Mouse (Mus musculus): Measurements from ENCODE around the gene Prdm2. TPM values are rescaled to one million over a fixed set of nuclear protein-coding genes. Genes with fewer than 3 reads are reported as not detected.
A peak's percentile ranks its signal among the peaks of the same experiment; 100 is the strongest.

Gene Prdm2
- polyA plus RNA-seq, 1 experiment from 2014 or later = 17.3 TPM

DNA sequence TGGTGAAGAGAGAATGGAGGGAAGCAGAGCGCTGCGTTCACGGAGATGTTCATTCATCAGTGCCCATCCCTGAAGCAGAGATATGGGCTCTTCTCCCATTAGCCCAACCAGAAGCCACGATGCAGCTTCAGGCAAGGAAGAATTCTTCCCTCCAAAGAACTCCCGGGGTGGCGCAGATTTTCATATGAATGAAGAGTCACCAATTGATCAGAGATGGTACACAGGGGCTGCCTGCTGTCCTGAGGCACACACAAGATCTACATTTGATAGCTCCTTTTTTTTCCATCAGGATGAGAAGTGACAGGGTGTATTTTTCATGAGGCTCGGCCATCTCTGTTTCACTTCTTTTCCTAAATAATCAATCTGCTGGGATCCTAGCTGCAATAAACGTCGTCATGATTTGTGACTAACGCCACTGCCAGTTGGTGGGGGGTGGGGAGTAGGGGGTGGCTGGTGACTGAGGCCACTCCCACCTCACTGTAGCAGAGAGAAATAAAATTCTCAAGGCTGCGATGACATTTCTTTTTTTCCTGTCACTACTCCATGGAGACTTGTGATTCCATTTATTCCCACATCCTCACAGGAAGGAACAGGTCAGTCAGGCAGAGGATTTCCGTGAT lies 120.6 kb downstream of the Prdm2 start:
- H3K4me2 ChIP-seq = peak overlapping the region; percentile 17
- peak; percentile 82 for ATAC-seq (ENCODE audit: low read depth)
- 9% methylated on average over 12 of the region's 12 CpGs for WGBS

GRCm38 (mm10) chr4:143090551-143090950 lies 122.2 kb downstream of the Prdm2 start:
- no peak overlapping the region for H3K9ac ChIP-seq
- H3K4me3 ChIP-seq = no peak overlapping the region
- H3K4me2 ChIP-seq = no peak overlapping the region
- H3K36me3 ChIP-seq = no peaks in the 10 kb centered on the region
- H3K9me3 ChIP-seq = no peaks in the 10 kb centered on the region
- no peak for ATAC-seq (ENCODE audit: low read depth)
- 94% methylated on average over 3 of the region's 3 CpGs for WGBS
- no peaks in the 10 kb centered on the region for H3K27me3 ChIP-seq
- peaks cover 18% of the 10 kb centered on the region for H3K4me1 ChIP-seq (replicated peaks)
- H3K27ac ChIP-seq (replicated peaks) = no peak overlapping the region

More for the DNA sequence above, 120.6 kb downstream of the Prdm2 start:
- Histone ChIP-seq H3K27me3 (no peaks in the 10 kb centered on the region), H3K27ac (replicated peaks) (peak overlapping the region; percentile 75), H3K9ac (no peak overlapping the region), H3K4me3 (no peak overlapping the region), H3K36me3 (no peaks in the 10 kb centered on the region), H3K4me1 (replicated peaks) (peaks cover 18% of the 10 kb centered on the region), H3K9me3 (no peaks in the 10 kb centered on the region)

- peaks cover 18% of the 10 kb centered on the region for H3K4me1 ChIP-seq (replicated peaks)
- WGBS = 2% methylated on average over 20 of the region's 20 CpGs
- no peaks in the 10 kb centered on the region for H3K36me3 ChIP-seq
- peak overlapping the region; percentile 60 for H3K4me2 ChIP-seq
- H3K27me3 ChIP-seq = no peaks in the 10 kb centered on the region
- H3K9ac ChIP-seq = peak overlapping the region; percentile 68
- no peaks in the 10 kb centered on the region for H3K9me3 ChIP-seq
- no peak overlapping the region for H3K27ac ChIP-seq (replicated peaks)
- peak overlapping the region; percentile 32 for H3K4me3 ChIP-seq
- peak; percentile 54 for ATAC-seq (ENCODE audit: low read depth)
Observed at GRCm38 (mm10) chr4:143074071-143074765, 138.6 kb downstream of the Prdm2 start.

GRCm38 (mm10) chr4:143071791-143072190 lies 141.0 kb downstream of the Prdm2 start:
- Histone ChIP-seq H3K4me2 (no peak overlapping the region), H3K27me3 (no peaks in the 10 kb centered on the region), H3K9me3 (no peaks in the 10 kb centered on the region), H3K4me3 (no peak overlapping the region), H3K4me1 (replicated peaks) (peaks cover 18% of the 10 kb centered on the region), H3K36me3 (no peaks in the 10 kb centered on the region), H3K27ac (replicated peaks) (no peak overlapping the region), H3K9ac (no peak overlapping the region)
- 47% methylated on average over 8 of the region's 8 CpGs for WGBS
- ATAC-seq (ENCODE audit: low read depth) = no peak

- Histone ChIP-seq H3K27me3 (no peaks in the 10 kb centered on the region), H3K27ac (replicated peaks) (no peak overlapping the region), H3K4me3 (no peak overlapping the region), H3K4me2 (no peak overlapping the region), H3K9ac (no peak overlapping the region), H3K9me3 (no peaks in the 10 kb centered on the region), H3K36me3 (no peaks in the 10 kb centered on the region), H3K4me1 (replicated peaks) (peaks cover 5% of the 10 kb centered on the region; the same call in 1 of the 2 replicates)
- 91% methylated on average over 9 of the region's 9 CpGs for WGBS
- no peak for ATAC-seq (ENCODE audit: low read depth)
Observed at GRCm38 (mm10) chr4:143067006-143067405, 145.8 kb downstream of the Prdm2 start.

DNA sequence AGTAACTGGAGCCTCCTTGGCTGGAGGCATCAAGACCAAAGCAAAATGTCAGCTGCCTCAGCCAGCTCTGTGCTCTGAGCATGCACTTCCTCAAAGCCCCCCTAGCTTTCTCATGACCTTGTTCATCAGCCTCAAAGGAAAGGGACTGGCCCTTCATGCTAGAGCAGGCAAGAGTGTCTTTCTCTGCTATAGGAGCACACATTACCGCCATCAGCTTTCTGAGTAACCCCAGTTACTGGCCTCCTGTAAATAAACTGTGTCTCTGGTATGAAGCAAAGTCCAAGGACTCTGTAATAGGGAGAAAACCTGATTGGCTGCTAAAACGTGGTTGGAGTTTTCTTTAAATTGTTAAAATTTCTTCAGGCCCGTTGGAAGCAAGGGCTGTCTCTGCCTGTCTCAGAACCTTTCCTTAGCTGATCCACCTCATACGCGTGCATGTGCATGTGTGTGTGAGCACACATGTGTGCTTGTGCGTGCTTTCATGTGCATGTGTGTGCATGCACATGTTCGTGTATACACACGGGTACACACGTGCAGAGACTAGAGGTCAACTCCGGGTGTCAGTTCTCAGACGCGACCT lies 153.9 kb downstream of the Prdm2 start:
- 92% methylated on average over 12 of the region's 12 CpGs for WGBS
- H3K4me3 ChIP-seq = no peak overlapping the region
- H3K9ac ChIP-seq = no peak overlapping the region
- H3K27me3 ChIP-seq = no peaks in the 10 kb centered on the region
- no peak overlapping the region for H3K4me2 ChIP-seq
- no peaks in the 10 kb centered on the region for H3K9me3 ChIP-seq
- H3K4me1 ChIP-seq (replicated peaks) = no peaks in the 10 kb centered on the region
- no peak overlapping the region for H3K27ac ChIP-seq (replicated peaks)
- no peaks in the 10 kb centered on the region for H3K36me3 ChIP-seq
- ATAC-seq (ENCODE audit: low read depth) = no peak

Small RNA genes within 50 kb of the gene (microRNA-seq; reads per million reads assigned to microRNA genes)
- 3.4 reads per million, percentile 15 among the genes with 10 or more reads in this experiment for gene Mir7021

Other genes starting within 250 kb of the Prdm2 start
- gene Pdpn, start 86.6 kb upstream of the Prdm2 start, polyA plus RNA-seq (2015; fragmentation: Nextera tagmentation; extraction: Ambion mirVana) = 64.0 and 77.5 TPM in 2 replicates
- 0.27 and 0.33 TPM in 2 replicates for gene Lrrc38, start 136.8 kb upstream of the Prdm2 start, polyA plus RNA-seq (2015; fragmentation: Nextera tagmentation; extraction: Ambion mirVana)
- not detected in 2 replicates for gene Pramel1, start 181.4 kb upstream of the Prdm2 start, polyA plus RNA-seq (2015; fragmentation: Nextera tagmentation; extraction: Ambion mirVana)
- 21.7 and 22.2 TPM in 2 replicates for gene Pramef8, start 199.4 kb upstream of the Prdm2 start, polyA plus RNA-seq (2015; fragmentation: Nextera tagmentation; extraction: Ambion mirVana)
- not detected in 2 replicates for gene Oog4, start 237.3 kb upstream of the Prdm2 start, polyA plus RNA-seq (2015; fragmentation: Nextera tagmentation; extraction: Ambion mirVana)

All from neural tube, embryonic 13.5 days (tissue).